Mouse (Mus musculus) ES-E14 (cell line): ENCODE data around the gene Col7a1. TPM values are rescaled to one million over a fixed set of nuclear protein-coding genes. Genes with fewer than 3 reads are reported as not detected.

Source experiments
- DNase-seq: peaks from one replicate; pipeline ENCODE4 v3.0.0-alpha.2; 2013; ENCODE audit warnings: low read depth, low spot score
- H3K27ac ChIP-seq: 2 replicates; pipeline ENCODE4 v1.5.1; 2012; ENCODE audit warnings: low read depth, mild to moderate bottlenecking, low read length, moderate library complexity, mixed read lengths; ENCODE audit not compliant: poor library complexity, insufficient read depth, severe bottlenecking
- H3K36me3 ChIP-seq: 2 replicates; pipeline ENCODE4 v1.6.1; 2012; ENCODE audit warnings: mild to moderate bottlenecking, low read length, moderate library complexity, mixed read lengths; ENCODE audit not compliant: control insufficient read depth, poor library complexity, insufficient read depth, severe bottlenecking
- H3K4me1 ChIP-seq, 2 experiments: fragments of 150-350 bp in 1 of 2; sonication (generic) in 1 of 2; 2 replicates each; pipeline ENCODE4 v1.6.1; 2012; ENCODE audit warnings: low read length in 2 of 2, mild to moderate bottlenecking in 1 of 2, mixed read lengths in 1 of 2; ENCODE audit not compliant: control insufficient read depth in 2 of 2, insufficient read depth in 2 of 2, poor library complexity in 1 of 2
- H3K4me3 ChIP-seq, 2 experiments: fragments of 150-350 bp in 1 of 2; sonication (generic) in 1 of 2; 2 replicates each; pipeline ENCODE4 v1.5.1; 2012; ENCODE audit warnings: low read length in 2 of 2, low read depth in 1 of 2, mild to moderate bottlenecking in 1 of 2, mixed read lengths in 1 of 2; ENCODE audit not compliant: insufficient read depth in 1 of 2, poor library complexity in 1 of 2, severe bottlenecking in 1 of 2
- H3K9ac ChIP-seq: 2 replicates; pipeline ENCODE4 v1.6.1; 2012; ENCODE audit warnings: low read depth, mild to moderate bottlenecking, low read length, mixed read lengths; ENCODE audit not compliant: poor library complexity, insufficient read depth, severe bottlenecking
- H3K9me3 ChIP-seq: fragments of 150-350 bp; sonication (generic); 2 replicates; pipeline ENCODE4 v1.6.1; 2012; ENCODE audit warnings: low read depth, mild to moderate bottlenecking, low read length; ENCODE audit not compliant: control insufficient read depth, insufficient read depth
- CHD2 ChIP-seq: IDR thresholded peaks from 2 replicates; pipeline ENCODE4 v1.6.1; 2014; ENCODE audit warnings: mild to moderate bottlenecking, low read depth, low read length, inconsistent platforms
- HCFC1 ChIP-seq: IDR thresholded peaks from 2 replicates; pipeline ENCODE4 v1.6.1; 2012; ENCODE audit warnings: low read length, inconsistent platforms, borderline replicate concordance; ENCODE audit not compliant: insufficient read depth
- MAFK ChIP-seq: IDR thresholded peaks from 2 replicates; pipeline ENCODE4 v1.6.1; 2014; ENCODE audit warnings: mild to moderate bottlenecking, low read depth, low read length, inconsistent platforms; ENCODE audit not compliant: insufficient read depth
- ZC3H11A ChIP-seq: IDR thresholded peaks from 2 replicates; pipeline ENCODE4 v1.6.1; 2012; ENCODE audit warnings: low read depth, mild to moderate bottlenecking, inconsistent platforms, low read length, borderline replicate concordance
- ZNF384 ChIP-seq: IDR thresholded peaks from 2 replicates; pipeline ENCODE4 v1.6.1; 2012; ENCODE audit warnings: low read depth, low read length, inconsistent platforms
- in situ Hi-C, 2 experiments: fragments of 600-800 bp; cut with MboI; formaldehyde crosslinking; loops; one replicate each; pipeline ENCODE4 v1.15.1; 2025; ENCODE audit warnings: low sequenced_read_pairs in 2 of 2, inconsistent platforms in 1 of 2; ENCODE audit not compliant: unreplicated experiment in 2 of 2
- total RNA-seq: library from RNA; depleted of rRNA; stranded (reverse); fragments of 300-350 nt; gene quantifications from 2 replicates; pipeline ENCODE4 v1.2.3, GENCODE M21; 2012

Col7a1 gene
- total RNA-seq, 1 experiment: 25.5 TPM

DNA sequence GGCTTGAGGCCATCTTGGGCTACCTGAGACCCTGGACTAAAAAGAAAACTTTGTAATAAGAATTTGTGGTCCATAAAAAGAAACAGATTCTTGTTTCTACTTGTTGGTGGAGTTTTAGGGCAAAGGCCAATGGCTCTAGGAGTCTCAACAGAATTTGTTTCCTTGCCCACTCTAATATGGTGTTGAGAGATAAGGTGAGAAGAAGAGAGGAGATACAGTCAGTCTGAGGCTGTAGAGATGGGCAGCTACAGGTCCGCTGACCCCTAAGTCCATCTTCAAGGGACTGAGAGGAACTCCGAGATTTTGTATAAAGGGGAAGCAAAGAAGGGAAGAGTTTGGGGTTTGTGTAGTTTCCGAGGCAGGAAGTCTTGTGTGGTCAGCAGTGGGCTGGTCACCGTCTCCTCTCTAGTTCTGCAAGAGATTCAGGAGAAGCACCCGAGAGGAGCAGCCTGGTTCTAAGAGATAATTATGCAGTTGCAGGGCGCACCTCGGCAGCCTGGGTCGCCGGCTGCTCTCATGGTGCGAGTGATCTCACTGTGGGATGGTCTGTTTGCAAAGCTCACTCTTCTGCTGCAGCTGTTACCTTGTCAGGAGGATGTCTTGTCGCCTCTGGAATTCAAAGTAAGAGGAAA lies 63.7 kb downstream of the Col7a1 start:
- no peak overlapping the region for H3K27ac ChIP-seq
- in situ Hi-C loops: no loop called here
- H3K4me3 ChIP-seq: no peak overlapping the region
- TF ChIP-seq HCFC1: no peak
- TF ChIP-seq CHD2: no peak
- TF ChIP-seq MAFK: no peak
- no peak for TF ChIP-seq ZC3H11A
- no peak for TF ChIP-seq ZNF384
- no peaks in the 10 kb centered on the region for H3K36me3 ChIP-seq
- H3K4me1 ChIP-seq: peaks cover 0 to 2% of the 10 kb centered on the region in 2 experiments; a peak in 1 of 4 replicates
- no peak for DNase-seq
- H3K9me3 ChIP-seq: no peaks in the 10 kb centered on the region
- H3K9ac ChIP-seq: no peak overlapping the region

DNA sequence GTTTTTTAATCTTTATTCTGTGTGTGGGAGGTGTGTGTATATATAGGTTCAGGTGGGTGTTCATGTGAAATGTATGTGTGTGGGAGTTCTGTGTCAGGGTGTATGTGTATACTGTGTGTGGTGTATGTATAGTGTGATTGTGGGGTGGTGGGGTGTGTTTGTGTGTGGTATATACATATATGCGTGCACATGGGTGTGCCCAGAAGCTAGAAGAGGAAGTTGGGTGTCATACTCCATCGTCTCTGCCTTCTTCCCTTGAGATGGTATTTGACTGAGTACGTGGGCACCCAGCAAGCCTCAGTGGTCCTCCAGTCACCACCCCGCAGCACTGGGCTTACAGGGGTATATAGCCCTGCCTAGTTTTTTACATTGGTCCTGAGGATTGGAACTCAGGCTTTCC lies 68.0 kb downstream of the Col7a1 start:
- H3K9ac ChIP-seq: no peak overlapping the region
- no peak overlapping the region for H3K4me3 ChIP-seq
- no peak for DNase-seq
- H3K36me3 ChIP-seq: no peaks in the 10 kb centered on the region
- no peaks in the 10 kb centered on the region for H3K4me1 ChIP-seq
- H3K27ac ChIP-seq: no peak overlapping the region
- in situ Hi-C loops: no loop called here
- TF ChIP-seq HCFC1: no peak
- TF ChIP-seq CHD2: no peak
- no peak for TF ChIP-seq ZNF384
- TF ChIP-seq MAFK: no peak
- TF ChIP-seq ZC3H11A: no peak
- no peaks in the 10 kb centered on the region for H3K9me3 ChIP-seq

DNA sequence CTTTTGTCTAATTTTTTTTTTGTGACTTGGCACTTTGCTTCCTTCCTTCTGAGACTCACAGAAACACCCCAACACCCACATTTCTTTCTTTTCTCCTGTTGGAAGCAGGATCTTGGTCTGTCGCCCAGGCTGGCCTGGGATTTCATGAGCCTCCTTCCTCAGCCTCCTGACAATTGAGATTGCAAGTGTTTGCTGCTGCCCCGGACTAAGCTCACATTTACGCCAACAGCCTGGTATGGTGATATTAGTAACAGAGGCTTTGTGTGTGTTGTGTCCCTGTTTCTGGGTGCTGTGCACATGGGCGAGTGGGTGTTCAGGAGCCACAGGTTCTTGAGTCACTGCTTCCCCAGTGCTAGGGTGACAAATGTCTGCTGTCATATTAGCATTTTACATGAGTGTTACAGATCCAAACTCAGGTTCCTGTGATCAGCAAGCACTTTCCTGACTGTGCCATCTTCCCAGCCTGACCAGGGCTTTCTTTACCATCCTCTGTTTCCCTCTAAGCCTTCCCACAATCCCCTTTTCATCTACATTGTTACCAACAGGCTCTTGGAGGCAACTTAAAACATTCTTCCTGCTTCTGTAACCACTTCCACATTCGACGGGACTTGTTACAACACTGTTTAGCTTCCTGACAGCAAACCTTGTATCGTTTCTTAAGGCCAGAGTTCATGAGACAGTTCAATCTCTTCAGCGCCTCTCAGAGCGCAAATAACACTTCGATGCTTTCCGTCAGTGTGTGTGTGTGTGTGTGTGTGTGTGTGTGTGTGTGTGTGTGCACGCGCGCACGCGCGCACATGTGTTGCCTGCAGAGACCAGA lies 69.7 kb downstream of the Col7a1 start:
- no peaks in the 10 kb centered on the region for H3K4me1 ChIP-seq
- TF ChIP-seq HCFC1 (no peak), CHD2 (no peak), ZNF384 (no peak), ZC3H11A (no peak), MAFK (no peak)
- H3K27ac ChIP-seq: no peak overlapping the region
- no peaks in the 10 kb centered on the region for H3K9me3 ChIP-seq
- DNase-seq: no peak
- no peak overlapping the region for H3K4me3 ChIP-seq
- H3K9ac ChIP-seq: no peak overlapping the region
- H3K36me3 ChIP-seq: no peaks in the 10 kb centered on the region
- in situ Hi-C loops: no loop called here

DNA sequence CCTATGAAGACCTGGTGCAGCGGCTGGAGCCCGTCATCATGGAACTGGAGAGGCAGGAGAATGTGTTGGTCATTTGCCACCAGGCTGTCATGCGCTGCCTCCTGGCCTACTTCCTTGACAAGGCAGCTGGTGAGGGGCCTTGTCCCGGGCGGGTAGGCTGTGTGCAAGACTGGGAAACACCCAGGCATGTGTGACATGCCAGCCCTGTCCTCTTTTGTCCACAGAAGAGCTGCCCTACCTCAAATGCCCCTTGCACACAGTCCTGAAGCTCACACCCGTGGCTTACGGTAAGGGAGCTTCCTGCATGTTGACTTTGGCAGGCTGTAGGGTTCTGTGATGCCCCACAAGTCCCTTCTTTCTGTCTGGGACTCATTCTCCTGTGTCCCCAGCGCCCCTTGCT lies 74.1 kb downstream of the Col7a1 start:
- in situ Hi-C loops: no loop called here
- Histone ChIP-seq H3K27ac (no peak overlapping the region), H3K36me3 (no peaks in the 10 kb centered on the region), H3K4me1 (peaks cover 0 to 6% of the 10 kb centered on the region in 2 experiments; a peak in 1 of 4 replicates), H3K4me3 (no peak overlapping the region), H3K9me3 (no peaks in the 10 kb centered on the region), H3K9ac (no peak overlapping the region)
- DNase-seq: no peak
- TF ChIP-seq HCFC1 (no peak), ZNF384 (no peak), MAFK (no peak), CHD2 (no peak), ZC3H11A (no peak)
